Mouse (Mus musculus) layer of hippocampus, postnatal 14 days (tissue): Measurements from ENCODE around the gene Rfc5. TPM values are rescaled to one million over a fixed set of nuclear protein-coding genes. Genes with fewer than 3 reads are reported as not detected.
"Not testable (repeated sequence)": the region's sequence is repeated elsewhere in the genome, so short reads cannot be mapped to it uniquely, and the experiment has no call there.

ENCODE experiments used
- DNase-seq, 2 experiments: peaks; one replicate each; pipeline ENCODE4 v3.0.0; 2021 to 2022; ENCODE audit warnings: low spot score in 2 of 2, mixed read lengths in 1 of 2
- total RNA-seq, 2 experiments: library from RNA; stranded (reverse); gene quantifications; 2 replicates each; pipeline ENCODE4 v1.2.3; 2021

Gene Rfc5
- total RNA-seq, 2 experiments from 2014 or later, result 20.3 to 21.0 TPM

DNA sequence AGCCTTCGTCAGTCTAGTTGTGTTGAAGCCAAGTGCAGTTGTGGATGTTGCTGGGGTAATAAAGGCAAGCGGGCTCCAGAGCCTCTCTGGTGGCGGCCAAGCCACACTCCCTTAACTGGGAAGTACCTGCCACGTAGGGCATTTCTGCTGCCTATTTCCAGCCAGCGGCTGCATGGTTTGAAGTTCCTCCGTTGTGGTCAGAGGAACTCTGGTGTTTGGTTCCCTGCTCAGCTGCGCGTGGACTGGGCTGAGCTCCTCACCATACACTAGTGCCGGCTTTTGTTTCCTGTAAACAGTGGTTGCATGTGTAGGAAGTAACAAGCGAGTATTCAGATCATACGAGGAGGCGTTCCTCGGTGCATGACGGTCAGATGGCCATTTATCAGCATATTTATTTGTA, 11.1 kb downstream of the Rfc5 start:
- DNase-seq, result not testable (repeated sequence)

DNA sequence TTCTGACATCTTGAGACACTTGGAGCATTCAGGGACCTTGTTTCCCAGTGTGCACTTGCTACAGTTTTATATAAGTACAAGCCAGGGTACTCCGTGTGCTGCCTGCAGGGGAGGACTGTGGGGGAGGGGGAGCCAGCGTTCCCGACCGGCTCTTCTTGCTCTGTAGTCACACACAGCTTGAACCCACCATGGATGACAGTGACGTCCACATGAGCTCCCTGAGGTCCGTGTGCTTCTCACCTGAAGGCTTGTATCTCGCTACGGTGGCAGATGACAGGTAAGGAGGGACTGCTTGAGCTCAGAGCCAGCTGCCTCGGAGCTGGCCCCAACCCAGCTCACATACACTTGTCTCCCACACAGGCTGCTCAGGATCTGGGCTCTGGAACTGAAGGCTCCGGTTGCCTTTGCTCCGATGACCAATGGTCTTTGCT, 12.5 kb downstream of the Rfc5 start:
- no peak for DNase-seq

DNA sequence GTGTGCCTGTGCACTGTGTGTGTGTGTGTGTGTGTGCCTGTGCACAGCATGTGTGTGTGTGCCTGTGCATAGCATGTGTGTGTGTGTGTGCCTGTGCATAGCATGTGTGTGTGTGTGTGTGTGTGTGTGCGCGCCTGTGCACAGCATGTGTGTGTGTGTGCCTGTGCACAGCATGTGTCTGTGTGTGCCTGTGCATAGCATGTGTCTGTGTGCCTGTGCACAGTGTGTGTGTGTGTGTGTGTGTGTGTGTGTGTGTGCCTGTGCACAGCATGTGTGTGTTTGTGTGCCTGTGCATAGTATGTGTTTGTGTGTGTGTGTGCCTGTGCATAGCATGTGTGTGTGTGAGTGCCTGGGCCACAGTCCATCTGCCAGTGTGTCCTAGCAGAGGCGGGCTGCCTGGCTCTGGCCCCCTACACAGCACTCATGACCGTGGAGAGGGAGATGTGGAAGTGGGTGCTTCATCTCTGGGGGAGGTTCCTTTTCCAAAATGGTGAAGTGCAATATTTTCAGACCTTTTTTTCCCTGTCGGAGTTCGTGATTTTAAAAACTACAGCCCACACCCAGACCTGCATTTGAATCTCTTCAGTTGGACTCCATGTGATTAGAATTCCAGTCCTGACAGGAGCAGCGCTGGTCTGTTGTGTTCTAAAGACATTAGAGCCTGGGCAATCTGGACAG, 14.3 kb downstream of the Rfc5 start:
- no peak for DNase-seq

DNA sequence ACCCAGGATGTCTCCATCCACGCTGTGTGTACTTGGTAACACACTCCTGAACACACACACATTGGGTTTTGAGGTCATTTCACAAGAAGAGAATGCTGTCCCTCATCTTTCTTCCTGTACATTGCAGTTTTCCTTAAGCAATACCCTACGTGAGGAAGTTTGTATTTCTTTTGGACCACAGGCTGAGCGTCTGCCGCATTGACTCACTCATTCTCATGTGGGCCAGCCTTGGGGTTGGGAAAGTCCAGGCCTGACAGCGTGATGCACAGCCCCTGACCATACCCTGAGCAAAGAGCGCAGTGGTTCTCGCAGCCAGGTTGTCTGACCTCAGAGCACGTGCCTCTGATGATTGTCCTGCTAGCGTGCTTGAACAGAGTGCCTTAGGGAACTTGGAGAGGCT, 15.4 kb downstream of the Rfc5 start:
- no peak for DNase-seq

DNA sequence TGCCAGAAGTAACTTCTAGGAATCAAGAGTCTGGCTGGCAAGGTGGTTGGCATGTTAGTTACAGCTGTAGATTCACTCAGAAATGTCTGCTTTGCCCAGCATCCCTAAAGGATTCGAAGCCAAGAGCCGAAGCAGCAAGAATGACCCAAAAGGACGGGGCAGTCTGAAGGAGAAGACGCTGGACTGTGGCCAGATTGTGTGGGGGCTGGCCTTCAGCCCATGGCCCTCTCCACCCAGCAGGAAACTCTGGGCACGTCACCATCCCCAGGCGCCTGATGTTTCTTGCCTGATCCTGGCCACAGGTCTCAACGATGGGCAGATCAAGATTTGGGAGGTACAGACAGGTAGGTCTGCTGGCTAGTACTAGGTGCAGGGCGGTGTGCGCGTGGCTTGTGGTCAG, 18.3 kb downstream of the Rfc5 start:
- no peak for DNase-seq

DNA sequence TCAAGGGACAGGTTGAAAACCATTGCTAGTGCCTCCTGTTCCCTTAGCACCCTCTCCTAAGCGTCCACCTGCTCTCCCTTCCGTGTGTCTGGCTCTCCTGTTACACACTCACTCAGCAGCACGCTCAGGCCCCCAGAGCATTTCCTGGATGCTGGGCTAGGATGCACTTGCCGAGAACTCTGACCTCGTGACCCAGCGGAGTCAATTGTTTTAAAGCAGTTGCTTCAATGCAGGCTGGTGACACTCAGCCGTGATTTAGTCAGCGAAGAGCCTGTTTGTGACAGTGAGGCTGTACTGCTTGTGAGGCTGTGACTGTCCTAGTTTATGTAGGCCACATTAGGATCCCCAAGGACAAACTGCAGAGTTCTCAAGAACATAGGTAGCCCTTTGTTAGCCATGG, 21.6 kb downstream of the Rfc5 start:
- DNase-seq, result no peak

DNA sequence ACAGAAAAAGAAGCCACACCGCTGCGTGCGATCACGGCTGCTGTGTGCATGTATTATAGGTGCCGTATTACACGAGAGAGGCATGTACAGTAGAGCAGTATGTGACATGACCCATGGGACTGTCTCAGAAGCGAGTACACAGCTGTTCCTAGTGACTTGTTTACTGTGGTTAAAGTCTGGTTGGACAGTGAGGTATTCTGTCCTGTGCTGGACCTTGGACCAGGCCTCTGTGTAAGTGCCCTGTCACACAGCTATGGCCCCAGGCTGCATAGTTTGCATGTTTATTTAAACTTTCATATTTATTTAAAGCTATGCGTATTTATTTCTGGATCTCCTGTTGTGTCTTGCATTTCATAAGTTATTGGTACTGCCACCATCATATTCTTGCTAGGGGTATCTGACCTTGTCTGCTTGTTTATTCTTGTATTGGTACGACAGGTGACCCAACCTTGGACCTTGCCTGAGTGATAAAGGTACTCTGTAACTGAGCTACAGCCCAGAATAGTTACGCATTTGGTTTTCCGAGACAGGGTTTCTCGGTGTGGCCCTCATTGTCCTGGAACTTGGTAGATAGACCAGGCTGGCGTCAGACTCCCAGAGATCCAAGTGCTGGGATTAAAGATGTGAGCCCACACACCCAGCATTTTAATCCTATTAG, 22.8 kb downstream of the Rfc5 start:
- no peak for DNase-seq

DNA sequence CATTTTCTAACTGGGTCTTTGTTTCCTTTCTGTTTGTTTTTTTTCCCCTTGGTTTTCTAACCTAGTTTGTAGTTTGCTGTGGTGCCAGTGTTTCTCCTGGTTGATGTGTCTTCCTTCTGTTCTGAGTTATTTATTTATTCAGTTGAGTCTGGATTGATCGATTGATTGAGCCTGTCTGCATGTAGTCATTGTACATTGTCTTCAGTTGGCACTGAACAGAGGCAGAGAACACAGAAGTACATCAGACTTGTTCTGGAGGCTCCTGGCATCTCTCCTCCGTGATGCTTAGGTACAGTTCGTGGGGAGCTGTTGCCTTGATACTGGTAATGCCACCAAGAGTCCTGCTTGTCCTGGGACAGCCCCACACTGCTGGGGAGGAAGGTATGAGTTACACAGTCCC, 24.0 kb downstream of the Rfc5 start:
- no peak for DNase-seq

DNA sequence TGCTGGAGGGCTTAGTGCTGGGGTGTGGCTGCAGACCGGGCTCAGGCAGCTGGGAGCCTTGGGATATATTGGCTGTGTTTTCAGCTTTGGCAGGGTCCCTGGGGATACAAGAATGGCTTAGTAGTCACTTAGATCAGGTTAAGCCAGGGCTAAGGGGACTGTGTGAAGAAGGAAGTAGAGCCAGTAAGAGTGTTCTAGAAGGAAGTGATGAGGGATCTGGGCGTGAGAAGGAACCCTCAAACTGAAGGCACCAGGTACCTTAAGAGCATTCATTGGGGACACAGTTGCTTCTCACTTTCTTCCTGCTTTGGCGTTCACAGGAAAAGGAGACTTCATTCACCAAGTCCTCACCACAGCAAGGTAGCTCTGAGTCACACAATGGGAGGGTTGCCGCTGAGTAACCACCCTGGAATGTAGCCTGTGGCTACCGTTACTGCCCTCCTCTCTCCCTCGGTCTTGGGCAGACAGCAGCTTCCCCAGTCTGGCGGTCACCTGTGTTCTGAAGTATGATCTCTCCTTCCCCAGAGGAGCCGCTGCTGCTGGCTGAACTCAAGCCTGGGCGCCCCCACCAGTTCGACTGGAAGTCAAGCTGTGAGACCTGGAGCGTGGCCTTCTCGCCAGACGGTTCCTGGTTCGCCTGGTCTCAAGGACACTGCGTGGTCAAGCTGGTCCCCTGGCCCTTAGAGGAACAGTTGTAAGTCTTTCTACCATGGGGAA, 25.6 kb downstream of the Rfc5 start:
- DNase-seq, result no peak

DNA sequence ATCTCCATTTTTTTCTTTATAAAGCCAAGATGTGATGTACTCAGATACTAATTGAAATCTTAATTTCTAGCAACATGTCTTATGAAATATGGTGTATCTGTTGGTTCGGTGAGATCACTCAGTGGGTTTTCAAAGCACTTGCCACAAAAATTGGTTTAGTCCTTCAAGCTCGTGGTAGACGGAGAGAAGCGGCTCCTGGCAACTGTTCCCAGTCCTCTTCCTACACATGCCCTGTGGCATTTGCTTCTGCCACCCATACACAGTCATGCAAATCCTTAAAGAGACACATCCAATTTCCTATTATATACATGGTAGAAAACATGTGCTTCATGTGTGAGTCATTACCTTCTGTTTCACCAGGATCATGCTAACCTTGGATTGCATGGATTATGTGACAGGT, 27.3 kb downstream of the Rfc5 start:
- DNase-seq, result no peak

DNA sequence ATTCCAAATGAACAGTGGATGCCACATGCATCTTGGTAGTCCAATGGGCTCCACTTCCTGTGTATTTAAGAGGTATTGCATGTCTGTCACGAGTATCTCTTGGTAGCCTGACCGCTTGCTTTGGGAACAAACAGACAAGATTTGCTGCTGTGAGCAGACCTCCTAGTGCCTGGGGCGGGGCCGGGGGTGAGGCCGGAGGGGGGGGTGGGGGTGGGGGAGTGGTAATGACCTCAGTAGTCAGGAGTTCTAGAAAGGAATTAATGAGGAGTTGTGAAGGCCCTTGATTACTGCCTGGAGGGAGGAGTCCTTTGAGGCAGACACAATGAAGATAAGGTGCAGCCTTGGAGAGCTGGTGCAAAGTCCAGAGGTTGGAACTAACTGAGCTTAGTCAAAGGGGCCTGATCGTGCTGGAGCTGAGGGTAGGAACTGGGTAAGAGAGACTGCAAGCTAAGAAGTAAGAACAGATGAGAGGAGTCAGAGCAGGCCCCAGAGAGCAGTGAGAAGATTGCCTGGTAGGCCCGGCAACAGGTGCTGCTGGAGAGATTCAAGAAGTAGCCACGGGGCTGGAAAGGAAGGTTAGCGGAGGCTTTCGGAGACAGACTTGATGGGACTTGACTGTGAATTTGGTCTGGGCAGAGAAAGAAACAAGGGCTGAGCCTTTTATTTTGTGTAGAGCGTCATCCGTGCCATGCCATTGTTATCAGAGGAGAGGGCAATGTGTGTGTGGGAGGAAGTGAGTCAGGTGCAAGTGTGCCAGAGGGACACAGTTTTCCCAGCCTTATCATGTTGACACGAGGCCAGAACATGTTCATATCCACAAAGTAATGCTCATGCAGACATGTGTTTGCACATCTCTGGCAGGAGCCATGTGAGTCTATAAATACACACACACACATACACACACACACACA, 28.0 kb downstream of the Rfc5 start:
- DNase-seq, result no peak

DNA sequence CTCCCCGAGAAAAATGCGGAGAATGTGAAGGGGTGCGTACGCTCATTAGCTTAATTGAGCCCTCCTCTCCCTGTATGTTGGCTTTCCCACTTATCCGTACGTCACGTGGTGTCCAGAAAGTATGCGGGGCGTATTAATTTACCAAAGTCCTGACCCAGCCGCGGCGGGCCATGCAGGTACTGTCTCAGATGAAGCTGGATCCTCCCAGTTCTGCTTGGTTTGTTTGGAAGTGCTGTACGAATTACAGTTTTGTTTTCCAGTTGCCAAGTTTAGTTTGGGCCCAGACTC, 28.7 kb downstream of the Rfc5 start:
- DNase-seq, result no peak

DNA sequence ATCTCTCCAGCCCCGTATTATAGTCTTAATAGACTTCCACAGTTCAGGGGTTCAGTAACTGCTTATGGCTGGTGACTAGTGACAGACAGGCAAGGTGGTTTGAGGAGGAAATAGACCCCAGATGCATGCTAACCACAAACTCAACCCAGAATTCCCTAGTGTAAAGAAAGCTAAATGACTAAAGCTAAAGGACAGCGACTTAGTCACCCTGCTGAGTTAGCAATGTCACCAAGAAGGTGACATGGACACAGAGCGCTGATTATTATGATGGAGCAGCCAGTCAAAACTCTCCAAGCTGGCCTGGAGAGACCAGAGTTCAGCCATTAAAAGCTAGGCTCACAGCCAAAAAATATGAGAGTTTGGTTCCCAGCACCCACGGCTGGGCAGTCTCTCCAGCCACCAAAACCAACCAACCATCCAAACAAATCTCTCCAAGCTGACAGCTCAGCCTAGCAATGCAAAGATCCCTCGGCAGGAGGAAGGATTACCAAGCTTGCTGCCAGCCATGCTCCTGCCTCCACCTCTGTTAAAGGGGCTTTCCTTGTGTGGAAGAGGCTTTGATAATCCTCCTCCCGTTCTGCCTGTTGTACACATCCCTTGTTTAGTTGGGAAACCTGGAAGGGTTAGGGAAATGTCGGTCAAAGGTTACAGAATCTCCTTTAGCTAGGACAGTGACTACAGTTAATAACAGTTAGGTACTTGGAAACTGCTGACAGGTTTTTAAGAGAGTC, 29.2 kb downstream of the Rfc5 start:
- DNase-seq, result no peak

DNA sequence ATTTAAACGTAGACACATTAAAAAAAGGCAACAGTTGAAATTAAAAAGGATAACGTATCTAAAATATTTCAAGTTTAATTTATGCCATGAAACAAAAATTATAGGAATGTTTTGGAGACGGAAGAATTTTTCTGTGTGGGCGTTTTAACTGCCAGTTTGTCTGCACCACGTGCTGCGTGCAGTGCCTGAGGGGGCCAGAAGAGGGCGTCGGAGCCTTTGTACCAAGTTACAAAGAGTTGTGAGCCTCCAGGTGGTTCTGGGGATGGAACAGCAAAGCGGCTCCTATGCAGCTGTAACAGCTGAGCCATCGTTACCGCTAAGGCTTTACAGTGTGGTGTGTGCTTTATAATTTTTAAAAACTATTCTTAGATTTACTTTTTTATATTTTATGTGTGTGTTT, 30.1 kb downstream of the Rfc5 start:
- DNase-seq, result peak; percentile 77 to 86

DNA sequence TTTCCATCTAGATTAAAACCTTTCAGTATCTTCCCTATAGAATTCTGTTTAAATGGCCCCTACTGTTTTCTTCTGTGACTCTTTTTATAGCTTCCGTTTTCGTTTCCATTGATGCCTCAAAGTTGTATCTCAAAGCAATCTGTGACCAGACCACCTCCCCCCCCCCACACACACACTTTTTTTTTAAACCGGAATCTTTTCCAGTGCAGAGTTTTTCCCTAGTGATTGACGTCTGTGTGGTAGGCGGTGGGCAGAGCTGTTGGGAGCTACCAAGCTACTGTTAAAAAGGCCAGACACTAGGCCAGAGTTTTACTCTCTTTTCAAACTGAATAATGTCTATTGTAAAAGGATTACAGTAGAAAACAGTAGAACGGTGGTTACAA, 30.6 kb downstream of the Rfc5 start:
- no peak for DNase-seq

DNA sequence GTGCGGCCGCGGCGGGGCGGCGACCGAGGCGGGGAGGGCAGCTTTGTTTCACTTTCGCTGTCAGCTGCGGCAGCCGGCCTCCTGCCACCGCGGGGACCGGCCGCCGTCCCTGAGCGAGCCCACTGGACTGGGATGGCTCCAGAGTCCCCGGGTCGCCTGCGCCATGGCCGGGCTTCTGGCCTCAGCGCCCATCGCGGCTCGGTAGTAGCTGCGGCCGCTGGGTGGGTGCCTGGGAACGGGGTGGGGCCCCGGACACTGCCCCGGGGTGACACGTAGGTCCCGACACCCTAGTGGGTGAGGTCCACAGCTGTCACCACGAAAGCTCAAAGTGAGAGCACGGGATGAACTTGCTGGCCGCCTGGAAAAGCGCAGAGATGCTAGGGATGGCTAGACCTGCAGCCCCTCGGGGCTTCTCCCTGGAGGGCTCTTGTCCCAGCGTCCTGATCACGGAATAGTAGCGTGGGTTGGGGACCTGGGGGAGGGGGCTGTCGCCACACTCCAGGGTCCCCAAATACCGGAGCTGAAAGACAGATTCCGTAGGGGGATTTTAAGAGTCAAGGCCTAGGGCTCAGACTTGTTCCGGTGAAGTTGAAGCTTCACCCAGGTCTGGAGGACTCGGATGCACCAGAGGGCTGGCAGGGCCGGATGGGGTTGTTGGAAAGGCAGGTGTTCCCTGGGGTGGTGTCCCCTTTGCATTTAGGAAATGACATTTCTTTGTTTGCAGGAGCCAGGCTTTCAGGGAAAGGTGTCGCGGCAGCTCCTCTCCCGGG, 31.2 kb downstream of the Rfc5 start:
- peak in 1 of 2 experiments; percentile 35 for DNase-seq

DNA sequence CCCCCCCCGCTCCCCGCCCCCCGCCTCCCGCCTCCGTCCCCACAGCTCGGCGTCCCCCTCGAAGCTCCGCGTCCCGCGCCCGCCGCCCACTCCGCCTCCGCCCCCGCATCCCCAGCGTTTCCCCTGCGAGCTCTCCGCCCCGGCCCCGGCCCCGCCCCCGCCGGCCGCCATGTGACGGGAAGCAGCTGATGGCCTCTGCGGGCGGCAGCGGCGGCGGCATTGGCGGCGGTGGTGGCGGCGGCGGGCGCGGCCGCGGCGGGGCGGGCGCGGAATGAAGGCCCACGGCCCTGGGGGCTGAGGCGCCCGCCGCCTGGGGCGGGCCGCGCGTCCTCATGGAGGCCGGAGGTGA, 31.7 kb downstream of the Rfc5 start, which contains the start of gene Wsb2:
TSS of gene Wsb2 (plus strand) at position 176 of the 349 bp plus-strand sequence.
- DNase-seq, result peak; percentile 57 to 81

DNA sequence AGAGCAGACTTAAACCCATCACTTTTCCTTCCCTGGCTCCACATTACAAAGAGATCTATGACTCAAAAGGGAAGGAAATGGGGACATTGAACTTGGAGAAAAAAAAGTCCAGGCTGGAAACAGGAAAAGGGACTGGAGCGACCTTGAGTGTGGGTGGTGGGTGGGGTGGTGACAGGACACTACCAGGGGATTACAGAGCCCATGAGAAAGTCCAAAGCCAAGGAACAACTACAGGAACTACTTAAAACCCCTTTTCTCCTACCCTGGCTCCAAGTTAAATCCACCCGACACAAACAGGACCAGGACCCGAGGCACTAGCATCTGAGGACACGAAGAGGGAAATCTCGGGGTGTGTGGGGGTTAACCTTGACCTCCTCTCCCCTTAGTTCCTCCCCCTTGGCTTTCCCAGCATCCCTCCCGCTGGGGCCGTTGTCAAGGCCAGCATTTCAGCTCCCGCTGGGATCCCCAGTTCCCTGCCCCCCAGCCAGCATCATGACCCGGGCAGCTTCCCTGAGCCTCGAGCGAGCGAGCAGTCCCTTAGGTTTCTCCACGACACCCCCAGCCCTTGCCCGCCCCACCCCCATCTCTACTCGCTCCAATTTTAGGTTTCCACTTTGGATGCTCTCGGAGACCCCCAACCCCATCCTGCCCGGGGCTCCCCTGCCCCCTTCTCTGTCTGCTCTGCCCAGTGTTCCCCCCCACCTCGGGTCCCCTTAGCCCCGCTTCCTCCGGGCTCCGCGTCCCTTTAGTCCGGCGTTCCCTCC, 32.3 kb downstream of the Rfc5 start:
- DNase-seq, result peak in 1 of 2 experiments; percentile 42

DNA sequence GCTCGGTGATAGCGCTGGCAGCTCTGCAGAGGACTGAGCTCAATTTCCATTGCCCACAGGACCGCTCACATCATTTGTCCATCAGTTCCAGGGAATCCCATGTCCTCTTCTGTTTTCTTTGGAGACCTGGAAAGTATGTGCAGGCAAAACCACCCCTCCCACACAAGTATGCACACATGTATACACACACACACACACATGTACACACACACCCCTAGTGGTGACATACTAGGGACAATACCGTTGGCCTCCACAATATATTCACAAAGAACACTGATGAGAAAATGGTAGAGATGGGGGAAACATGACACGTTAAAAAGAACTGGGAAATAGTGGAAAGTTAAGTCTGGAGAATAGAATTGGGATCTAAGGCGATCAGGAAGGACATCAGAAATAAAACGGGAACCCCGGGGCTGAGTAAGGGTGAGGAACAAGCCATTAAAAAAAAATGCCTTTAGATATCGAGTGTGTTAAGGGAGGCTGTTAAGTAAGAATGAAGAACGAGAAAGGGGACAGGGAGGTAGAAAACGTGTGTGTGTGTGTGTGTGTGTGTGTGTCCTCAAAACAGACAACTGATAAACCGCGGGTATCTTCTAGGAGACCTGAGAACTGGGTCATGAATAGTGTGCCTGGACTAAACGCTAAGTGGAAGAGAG, 33.1 kb downstream of the Rfc5 start:
- DNase-seq, result no peak
